Mouse (Mus musculus): Measurements from ENCODE around the gene Rab19. TPM values are rescaled to one million over a fixed set of nuclear protein-coding genes. Genes with fewer than 3 reads are reported as not detected.
"Not testable (repeated sequence)": the region's sequence is repeated elsewhere in the genome, so short reads cannot be mapped to it uniquely, and the experiment has no call there.

The Rab19 gene
- total RNA-seq, 4 experiments from 2014 or later: 0.18 TPM; not detected in 3

- no peak for DNase-seq (ENCODE audit: low spot score in 2 of 2)
These were observed 48.2 kb downstream of the Rab19 start for GRCm38 (mm10) chr6:39429007-39429788.

- DNase-seq (ENCODE audit: low spot score in 2 of 2): no peak
These were observed 49.7 kb downstream of the Rab19 start for GRCm38 (mm10) chr6:39430722-39431121.

- no peak for DNase-seq (ENCODE audit: low spot score in 2 of 2)
These were observed 52.2 kb downstream of the Rab19 start for GRCm38 (mm10) chr6:39433174-39433573.

- DNase-seq (ENCODE audit: low spot score in 2 of 2): no peak
These were observed 52.7 kb downstream of the Rab19 start for GRCm38 (mm10) chr6:39433701-39434100.

DNA sequence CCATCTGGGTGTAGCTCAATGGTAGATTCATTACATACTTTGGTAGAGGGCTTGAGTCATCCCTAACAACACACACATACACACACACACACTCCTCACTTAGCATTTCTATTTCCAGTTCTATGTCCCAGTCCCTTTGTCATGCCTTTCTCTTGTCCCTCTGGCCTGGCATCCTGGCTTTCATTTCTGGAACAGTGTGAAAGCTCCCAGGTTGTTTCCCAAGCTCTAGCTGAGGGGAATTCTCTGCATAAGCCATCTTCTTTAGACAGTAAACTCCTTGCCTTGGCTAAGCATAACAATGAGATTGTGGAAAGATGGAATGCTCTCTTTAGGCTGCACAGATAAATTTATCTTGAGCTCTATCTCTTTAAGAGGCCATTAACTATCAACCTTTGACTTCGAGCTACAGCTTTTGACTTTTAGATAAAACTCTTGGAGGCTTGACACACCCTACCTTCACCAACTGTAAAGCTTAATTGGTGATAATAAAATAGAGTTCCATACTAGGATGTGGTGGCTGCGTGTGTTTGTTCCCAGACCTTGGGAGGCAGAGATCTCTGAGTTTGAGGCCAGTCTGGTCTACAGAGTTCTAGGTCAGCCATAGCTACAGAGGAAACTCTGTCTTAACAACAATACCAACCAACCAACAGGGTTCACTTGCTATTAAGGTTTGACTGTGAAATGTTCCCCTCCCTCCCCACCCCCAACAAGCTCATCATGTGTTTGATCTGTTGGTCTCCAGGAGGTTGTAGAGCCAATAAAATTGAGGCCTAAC lies 53.3 kb downstream of the Rab19 start:
- no peak for DNase-seq (ENCODE audit: low spot score in 2 of 2)

DNA sequence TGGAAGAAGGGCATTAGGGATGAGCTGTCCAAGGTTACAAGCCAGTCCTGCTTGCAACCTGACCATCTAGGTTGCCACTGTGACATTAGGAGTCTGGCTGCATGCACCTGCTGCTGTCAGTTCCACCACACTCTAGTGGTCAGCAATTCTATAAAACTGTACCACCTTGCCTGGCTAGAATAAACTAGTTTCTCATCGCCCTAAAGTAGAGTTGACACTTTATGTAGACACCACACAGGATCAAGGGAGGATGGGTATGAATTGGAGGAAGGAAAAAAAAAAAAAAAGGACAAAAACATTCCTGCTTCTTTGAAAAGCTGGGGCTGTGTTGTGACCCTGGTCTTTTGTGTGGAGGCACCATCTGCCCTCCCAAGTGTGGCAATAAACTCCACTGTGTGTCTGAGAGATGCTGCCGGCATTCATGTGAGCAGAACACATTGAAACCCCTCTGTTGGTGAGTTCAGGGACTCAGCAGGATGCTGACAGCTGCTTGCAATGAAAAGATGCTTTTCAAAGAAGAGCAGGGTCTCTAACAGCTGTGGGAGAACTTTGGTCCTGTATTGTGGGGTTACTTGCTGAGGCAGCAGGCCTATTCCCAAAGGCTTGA lies 54.0 kb downstream of the Rab19 start:
- no peak for DNase-seq (ENCODE audit: low spot score in 2 of 2)

GRCm38 (mm10) chr6:39435875-39436274 lies 54.9 kb downstream of the Rab19 start:
- no peak for DNase-seq (ENCODE audit: low spot score in 2 of 2)

DNA sequence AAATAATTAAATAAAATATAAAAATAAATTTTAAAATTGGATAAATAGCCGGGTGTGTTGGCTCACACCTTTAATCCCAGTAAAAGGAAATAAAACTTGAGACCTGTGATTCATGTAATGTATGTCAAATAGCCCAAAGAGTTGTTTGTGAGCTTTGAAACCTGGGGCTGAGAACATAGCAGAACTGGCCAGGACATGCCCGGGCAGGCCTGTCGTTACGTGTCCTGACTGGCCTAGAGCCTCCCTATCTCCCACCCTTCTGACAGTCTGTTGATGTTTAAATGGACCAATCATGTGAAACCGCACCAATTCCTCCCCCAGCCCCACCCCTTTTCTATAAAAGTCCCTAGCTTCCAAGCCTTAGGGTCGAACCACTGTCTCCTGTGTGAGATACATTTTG lies 56.5 kb downstream of the Rab19 start:
- DNase-seq (ENCODE audit: low spot score in 2 of 2): not testable (repeated sequence)

Other genes starting within 250 kb of the Rab19 start
- gene Kdm7a, start 174.4 kb upstream of the Rab19 start, total RNA-seq (2022): 10 to 100 TPM; 26.3 to 34.3 (median 28.9) TPM
- 10 to 100 TPM; 12.1 to 18.0 (median 12.7) TPM for gene Slc37a3, start 3.5 kb upstream of the Rab19 start, total RNA-seq (2022)
- 10 to 100 TPM; 14.0 to 18.6 (median 15.6) TPM for gene Mkrn1, start 39.3 kb downstream of the Rab19 start, total RNA-seq (2022)
- 1 to 10 TPM; 1.5 to 2.8 (median 2.1) TPM for gene Dennd2a, start 176.7 kb downstream of the Rab19 start, total RNA-seq (2022)
- gene Adck2, start 192.7 kb downstream of the Rab19 start, total RNA-seq (2022): 1 to 10 TPM; 4.6 to 5.5 (median 5.1) TPM
- under 1 TPM in 1 of 4 experiments, not detected in 3; 0.75 TPM for gene Gm42420, start 204.6 kb downstream of the Rab19 start, total RNA-seq (2022)
- 100 to 1,000 TPM; 404 to 454 (median 441) TPM for gene Ndufb2, start 211.4 kb downstream of the Rab19 start, total RNA-seq (2022)

Data from gastrocnemius, adult 8-10 months (tissue).